Mouse (Mus musculus): ENCODE measurements around the gene Tnr. TPM values are rescaled to one million over a fixed set of nuclear protein-coding genes. Genes with fewer than 3 reads are reported as not detected.
"Not testable (repeated sequence)": the region's sequence is repeated elsewhere in the genome, so short reads cannot be mapped to it uniquely, and the experiment has no call there.

Tnr gene
- polyA plus RNA-seq, 1 experiment from 2014 or later: 0.50 TPM

DNA sequence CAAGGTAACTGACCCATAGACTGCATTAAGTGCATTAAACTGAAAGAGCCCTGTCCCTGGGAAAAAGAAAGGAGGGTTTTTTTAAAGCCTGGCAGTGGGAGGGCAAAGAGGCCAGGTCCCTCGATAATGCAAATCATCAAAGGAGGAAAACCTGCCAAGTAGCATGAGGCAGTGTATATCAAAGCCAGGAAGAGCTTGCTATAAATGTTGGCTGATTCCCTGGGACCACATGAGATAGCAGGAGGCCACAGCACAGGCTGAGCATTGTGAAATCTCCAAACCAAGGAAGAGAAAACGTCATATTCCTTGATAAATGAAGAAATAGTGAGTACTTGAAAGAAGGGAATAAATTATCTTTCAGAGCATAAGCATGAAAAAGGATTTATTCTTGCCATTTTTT is 409.0 kb downstream of the Tnr start:
- H3K4me2 ChIP-seq (replicated peaks): no peak overlapping the region
- H3K4me3 ChIP-seq: no peak overlapping the region
- H3K9me3 ChIP-seq: no peaks in the 10 kb centered on the region
- no peaks in the 10 kb centered on the region for H3K36me3 ChIP-seq
- no peak overlapping the region for H3K9ac ChIP-seq (replicated peaks)
- no peak for ATAC-seq (ENCODE audit: low FRiP score, low read depth)
- H3K27ac ChIP-seq (replicated peaks): no peak overlapping the region
- H3K27me3 ChIP-seq: no peaks in the 10 kb centered on the region
- WGBS: 67% methylated on average over 2 of the region's 2 CpGs
- H3K4me1 ChIP-seq: no peaks in the 10 kb centered on the region

DNA sequence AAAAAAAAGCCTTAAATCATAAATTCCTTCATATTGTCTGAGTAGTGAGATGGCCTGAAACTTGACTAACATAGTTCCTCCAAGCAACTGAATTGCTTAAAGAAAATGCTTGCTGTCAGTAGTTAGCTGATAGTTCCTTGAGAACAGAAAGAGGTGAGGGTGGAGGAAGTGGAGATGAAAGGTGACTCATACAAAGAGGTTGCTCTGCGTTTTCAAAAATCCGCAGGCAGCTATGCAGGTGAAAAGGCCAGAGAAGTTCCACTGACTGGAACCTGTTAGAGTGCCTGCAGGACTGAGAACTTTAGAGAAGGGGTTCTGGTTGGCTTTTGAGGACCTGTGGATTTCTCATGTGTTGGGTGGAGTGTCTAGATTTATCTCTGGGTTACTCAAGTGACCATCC is 414.9 kb downstream of the Tnr start:
- Histone ChIP-seq H3K27me3 (no peaks in the 10 kb centered on the region), H3K36me3 (no peaks in the 10 kb centered on the region), H3K9me3 (no peaks in the 10 kb centered on the region), H3K9ac (replicated peaks) (no peak overlapping the region), H3K27ac (replicated peaks) (no peak overlapping the region), H3K4me1 (no peaks in the 10 kb centered on the region), H3K4me3 (no peak overlapping the region), H3K4me2 (replicated peaks) (no peak overlapping the region)
- ATAC-seq (ENCODE audit: low FRiP score, low read depth): no peak
- 98% methylated on average over 2 of the region's 2 CpGs for WGBS

GRCm38 (mm10) chr1:159939335-159939734 is 415.8 kb downstream of the Tnr start:
- 81% methylated on average over 3 of the region's 3 CpGs for whole genome bisulfite sequencing
- H3K4me2 ChIP-seq (replicated peaks): no peak overlapping the region
- no peaks in the 10 kb centered on the region for H3K9me3 ChIP-seq
- ATAC-seq (ENCODE audit: low FRiP score, low read depth): no peak
- no peak overlapping the region for H3K4me3 ChIP-seq
- no peaks in the 10 kb centered on the region for H3K4me1 ChIP-seq
- no peaks in the 10 kb centered on the region for H3K27me3 ChIP-seq
- no peak overlapping the region for H3K27ac ChIP-seq (replicated peaks)
- H3K9ac ChIP-seq (replicated peaks): no peak overlapping the region
- no peaks in the 10 kb centered on the region for H3K36me3 ChIP-seq

DNA sequence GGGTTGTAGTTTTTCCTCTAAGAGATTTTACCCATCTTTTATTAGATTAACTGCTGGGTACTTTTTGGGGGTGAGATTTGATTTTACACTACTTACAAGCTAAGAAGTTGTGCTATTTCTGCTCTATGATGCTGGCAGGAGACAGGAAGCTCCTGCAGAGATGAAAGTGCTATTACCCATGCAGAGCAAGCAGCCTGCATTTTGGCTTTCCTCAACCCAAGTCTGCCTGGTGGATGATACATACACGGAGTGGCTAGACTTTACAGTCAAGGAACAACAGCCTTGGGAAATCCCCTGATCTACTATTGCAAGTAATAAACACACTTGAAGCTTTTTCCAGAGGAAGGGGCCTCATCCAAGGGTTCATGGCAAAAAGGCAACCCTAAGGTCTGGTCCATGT is 430.0 kb downstream of the Tnr start:
- WGBS: 50% methylated on average over 1 of the region's 1 CpGs
- H3K27ac ChIP-seq (replicated peaks): no peak overlapping the region
- ATAC-seq (ENCODE audit: low FRiP score, low read depth): no peak

GRCm38 (mm10) chr1:159963351-159963750 is 439.8 kb downstream of the Tnr start:
- H3K9me3 ChIP-seq: no peaks in the 10 kb centered on the region
- H3K4me2 ChIP-seq (replicated peaks): no peak overlapping the region
- H3K36me3 ChIP-seq: no peaks in the 10 kb centered on the region
- no peaks in the 10 kb centered on the region for H3K27me3 ChIP-seq
- H3K4me1 ChIP-seq: no peaks in the 10 kb centered on the region
- no peak for ATAC-seq (ENCODE audit: low FRiP score, low read depth)
- no peak overlapping the region for H3K9ac ChIP-seq (replicated peaks)
- 86% methylated on average over 4 of the region's 4 CpGs for whole genome bisulfite sequencing
- no peak overlapping the region for H3K4me3 ChIP-seq
- no peak overlapping the region for H3K27ac ChIP-seq (replicated peaks)

More for the DNA sequence above, 430.0 kb downstream of the Tnr start:
- Histone ChIP-seq H3K4me3 (no peak overlapping the region), H3K9me3 (no peaks in the 10 kb centered on the region), H3K36me3 (no peaks in the 10 kb centered on the region), H3K27me3 (no peaks in the 10 kb centered on the region), H3K4me2 (replicated peaks) (no peak overlapping the region), H3K9ac (replicated peaks) (no peak overlapping the region), H3K4me1 (no peaks in the 10 kb centered on the region)

- H3K4me3 ChIP-seq; H3K36me3 ChIP-seq; H3K9me3 ChIP-seq; H3K27ac ChIP-seq (replicated peaks); H3K4me2 ChIP-seq (replicated peaks); H3K9ac ChIP-seq (replicated peaks); H3K27me3 ChIP-seq; ATAC-seq (ENCODE audit: low FRiP score, low read depth); H3K4me1 ChIP-seq: not testable (repeated sequence)
These were observed 442.7 kb downstream of the Tnr start for GRCm38 (mm10) chr1:159966286-159966685.

- H3K9me3 ChIP-seq: no peaks in the 10 kb centered on the region
- no peak for ATAC-seq (ENCODE audit: low FRiP score, low read depth)
- H3K27ac ChIP-seq (replicated peaks): no peak overlapping the region
- no peak overlapping the region for H3K4me3 ChIP-seq
- no peak overlapping the region for H3K9ac ChIP-seq (replicated peaks)
- no peak overlapping the region for H3K4me2 ChIP-seq (replicated peaks)
- H3K36me3 ChIP-seq: no peaks in the 10 kb centered on the region
- H3K27me3 ChIP-seq: no peaks in the 10 kb centered on the region
- no peaks in the 10 kb centered on the region for H3K4me1 ChIP-seq
These were observed 444.8 kb downstream of the Tnr start for GRCm38 (mm10) chr1:159968395-159968794.

- H3K4me3 ChIP-seq: no peak overlapping the region
- no peaks in the 10 kb centered on the region for H3K9me3 ChIP-seq
- WGBS: 69% methylated on average over 2 of the region's 2 CpGs
- no peak overlapping the region for H3K9ac ChIP-seq (replicated peaks)
- H3K4me2 ChIP-seq (replicated peaks): no peak overlapping the region
- no peak overlapping the region for H3K27ac ChIP-seq (replicated peaks)
- no peak for ATAC-seq (ENCODE audit: low FRiP score, low read depth)
- H3K36me3 ChIP-seq: no peaks in the 10 kb centered on the region
- no peaks in the 10 kb centered on the region for H3K4me1 ChIP-seq
- no peaks in the 10 kb centered on the region for H3K27me3 ChIP-seq
These were observed 454.2 kb downstream of the Tnr start for GRCm38 (mm10) chr1:159977786-159978185.

DNA sequence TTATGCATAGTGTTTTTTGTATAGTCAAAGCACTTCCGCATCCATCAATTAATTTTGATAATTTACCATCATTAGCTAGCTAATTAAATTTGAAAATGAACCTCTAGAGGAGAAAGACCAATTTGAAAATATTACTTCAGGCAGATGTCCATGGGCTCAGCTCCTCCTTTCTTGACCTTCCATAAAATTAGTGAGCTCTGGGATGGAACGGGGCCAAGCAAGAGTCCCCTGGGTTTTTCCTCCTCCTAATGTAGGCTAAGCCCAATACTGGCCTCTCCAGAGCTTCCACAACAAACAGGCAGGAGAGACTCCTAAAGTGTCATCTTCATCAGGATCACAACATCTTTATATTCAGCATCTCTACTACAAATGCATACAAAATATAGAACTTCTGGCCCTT is 455.5 kb downstream of the Tnr start:
- Histone ChIP-seq H3K4me1 (no peaks in the 10 kb centered on the region), H3K36me3 (no peaks in the 10 kb centered on the region), H3K4me2 (replicated peaks) (no peak overlapping the region), H3K27ac (replicated peaks) (no peak overlapping the region), H3K4me3 (no peak overlapping the region), H3K27me3 (no peaks in the 10 kb centered on the region), H3K9me3 (no peaks in the 10 kb centered on the region), H3K9ac (replicated peaks) (no peak overlapping the region)
- WGBS: 86% methylated on average over 2 of the region's 2 CpGs
- ATAC-seq (ENCODE audit: low FRiP score, low read depth): no peak

DNA sequence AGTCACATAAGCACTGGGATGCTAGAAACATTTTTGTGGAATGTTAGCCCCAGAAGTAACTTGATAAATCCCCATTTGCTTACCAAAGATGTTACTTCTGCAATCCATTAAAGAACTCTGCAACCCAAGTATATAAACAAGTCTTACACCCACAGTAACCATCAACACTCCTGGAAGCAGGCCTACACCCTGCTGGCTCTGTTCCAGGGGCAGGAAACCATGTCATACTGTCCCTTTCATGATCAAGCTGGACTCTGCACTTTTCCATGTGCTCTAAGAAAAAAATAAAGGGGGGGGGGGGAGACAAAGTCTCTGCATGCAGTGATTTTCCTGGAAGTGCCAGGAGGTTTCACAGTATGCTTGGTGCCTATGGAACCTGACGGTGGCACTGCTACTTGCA is 456.8 kb downstream of the Tnr start:
- Histone ChIP-seq H3K4me1 (no peaks in the 10 kb centered on the region), H3K27ac (replicated peaks) (no peak overlapping the region), H3K36me3 (no peaks in the 10 kb centered on the region), H3K4me3 (no peak overlapping the region), H3K9me3 (no peaks in the 10 kb centered on the region), H3K27me3 (no peaks in the 10 kb centered on the region), H3K4me2 (replicated peaks) (no peak overlapping the region), H3K9ac (replicated peaks) (no peak overlapping the region)
- 79% methylated on average over 1 of the region's 1 CpGs for WGBS
- no peak for ATAC-seq (ENCODE audit: low FRiP score, low read depth)
